Mouse (Mus musculus) forebrain, embryonic 15.5 days (tissue): Measurements from ENCODE around the gene Spta1. TPM values are rescaled to one million over a fixed set of nuclear protein-coding genes. Genes with fewer than 3 reads are reported as not detected.

Experiments
- ATAC-seq: fragments of 200-750 bp; cut with Nextera tagmentation; replicated peaks from 2 replicates; pipeline ENCODE4 v1.8.0; 2017; ENCODE audit warnings: mild to moderate bottlenecking, moderate TSS enrichment, moderate library complexity
- H3K27ac ChIP-seq: fragments of 300-500 bp; sonication (generic); replicated peaks from 2 replicates; pipeline ENCODE4 v1.5.1; 2015; ENCODE audit warnings: mild to moderate bottlenecking, inconsistent platforms
- H3K27me3 ChIP-seq: fragments of 300-500 bp; sonication (generic); 2 replicates; pipeline ENCODE4 v1.6.1; 2015; ENCODE audit warnings: inconsistent platforms
- H3K36me3 ChIP-seq: fragments of 300-500 bp; sonication (generic); 2 replicates; pipeline ENCODE4 v1.6.1; 2015; ENCODE audit warnings: mild to moderate bottlenecking, inconsistent platforms
- H3K4me1 ChIP-seq: fragments of 300-500 bp; sonication (generic); 2 replicates; pipeline ENCODE4 v1.6.1; 2015; ENCODE audit warnings: inconsistent platforms
- H3K4me2 ChIP-seq: fragments of 300-500 bp; sonication (generic); replicated peaks from 2 replicates; pipeline ENCODE4 v1.6.1; 2015; ENCODE audit warnings: mild to moderate bottlenecking, inconsistent platforms
- H3K4me3 ChIP-seq: fragments of 300-500 bp; sonication (generic); 2 replicates; pipeline ENCODE4 v1.5.1; 2015; ENCODE audit warnings: mild to moderate bottlenecking, inconsistent platforms
- H3K9ac ChIP-seq: fragments of 300-500 bp; sonication (generic); replicated peaks from 2 replicates; pipeline ENCODE4 v1.6.1; 2015; ENCODE audit warnings: mild to moderate bottlenecking, inconsistent platforms
- H3K9me3 ChIP-seq: fragments of 300-500 bp; sonication (generic); 2 replicates; pipeline ENCODE4 v1.6.1; 2016; ENCODE audit warnings: inconsistent platforms
- WGBS: fragments of 180-500 bp; shearing (Covaris S2); methylation state at CpG from one replicate; pipeline ENCODE4 v1.1.7; 2015; ENCODE audit warnings: mixed read lengths; 5-methylcytosine and 5-hydroxymethylcytosine counted together
- polyA plus RNA-seq: library from polyadenylated mRNA; unstranded; fragments of >200 nt; fragmentation: Nextera tagmentation; extraction: Ambion mirVana; gene quantifications from 2 replicates; pipeline ENCODE4 v1.2.1, GENCODE M21; 2015

Gene Spta1
- polyA plus RNA-seq, 1 experiment from 2014 or later: 0.08 TPM

DNA sequence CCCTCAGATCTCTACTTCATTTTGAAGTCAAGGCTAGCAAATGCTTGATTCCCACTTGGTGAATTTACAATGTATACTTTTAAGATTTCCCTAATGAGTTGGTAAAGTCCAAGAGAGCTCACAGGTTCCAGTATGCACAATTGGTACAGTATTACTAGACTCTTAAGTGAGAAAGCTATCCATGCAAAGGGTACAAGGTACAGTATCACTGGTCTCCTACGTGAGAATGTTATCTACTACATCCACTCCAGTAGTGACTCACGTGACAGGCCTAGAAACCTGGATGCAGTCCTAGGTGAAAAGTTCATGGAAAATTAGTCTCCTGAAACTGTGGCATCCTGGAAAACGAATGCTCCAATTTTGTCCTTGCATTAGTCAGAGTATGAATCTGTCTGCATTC is 98.1 kb downstream of the Spta1 start:
- Histone ChIP-seq H3K36me3 (no peaks in the 10 kb centered on the region), H3K4me1 (no peaks in the 10 kb centered on the region), H3K9ac (no peak overlapping the region), H3K27ac (no peak overlapping the region), H3K27me3 (no peaks in the 10 kb centered on the region), H3K4me2 (no peak overlapping the region), H3K4me3 (no peak overlapping the region), H3K9me3 (no peaks in the 10 kb centered on the region)
- ATAC-seq: no peak
- WGBS: 91% methylated on average over 3 of the region's 3 CpGs

Other genes starting within 250 kb of the Spta1 start
- gene Mndal, start 230.3 kb upstream of the Spta1 start, polyA plus RNA-seq: 2.4 and 3.5 TPM in 2 replicates
- 2.3 and 2.7 TPM in 2 replicates for gene Ifi203, start 230.1 kb upstream of the Spta1 start, polyA plus RNA-seq
- not detected in 2 replicates for gene Ifi202b, start 190.0 kb upstream of the Spta1 start, polyA plus RNA-seq
- gene Ifi205, start 141.0 kb upstream of the Spta1 start, polyA plus RNA-seq: not detected in 2 replicates
- gene Olfr433, start 132.1 kb upstream of the Spta1 start, polyA plus RNA-seq: not detected in 2 replicates
- gene Olfr432, start 123.6 kb upstream of the Spta1 start, polyA plus RNA-seq: not detected in 2 replicates
- gene Olfr430, start 106.2 kb upstream of the Spta1 start, polyA plus RNA-seq: not detected in 2 replicates
- gene Olfr429, start 88.4 kb upstream of the Spta1 start, polyA plus RNA-seq: not detected in 2 replicates
- not detected in 2 replicates for gene Olfr427, start 75.9 kb upstream of the Spta1 start, polyA plus RNA-seq
- gene Olfr231, start 51.6 kb upstream of the Spta1 start, polyA plus RNA-seq: not detected in 2 replicates
- not detected in 2 replicates for gene Olfr424, start 41.3 kb upstream of the Spta1 start, polyA plus RNA-seq
- gene Olfr420, start 17.1 kb upstream of the Spta1 start, polyA plus RNA-seq: not detected in 2 replicates
- not detected in 2 replicates for gene Olfr419, start 79.3 kb downstream of the Spta1 start, polyA plus RNA-seq
- gene Mptx1, start 157.7 kb downstream of the Spta1 start, polyA plus RNA-seq: not detected in 2 replicates
- gene Olfr417, start 192.3 kb downstream of the Spta1 start, polyA plus RNA-seq: not detected in 2 replicates
- not detected in 2 replicates for gene Olfr248, start 218.3 kb downstream of the Spta1 start, polyA plus RNA-seq